Mouse (Mus musculus): ENCODE results near the gene Kbtbd2.

GRCm38 (mm10) chr6:56779636-56780035, 18.0 kb downstream of the Kbtbd2 start:
- TF ChIP-seq CTCF (IDR thresholded peaks at IDR 0.05; ENCODE audit: borderline replicate concordance, control insufficient read depth, extremely low read depth, insufficient read depth, low read length, poor library complexity) (no peak), POLR2A (IDR thresholded peaks at IDR 0.05; ENCODE audit: control insufficient read depth, extremely low read depth, insufficient read depth, low read length, poor library complexity) (no peak)
